In the genomic region with DNA sequence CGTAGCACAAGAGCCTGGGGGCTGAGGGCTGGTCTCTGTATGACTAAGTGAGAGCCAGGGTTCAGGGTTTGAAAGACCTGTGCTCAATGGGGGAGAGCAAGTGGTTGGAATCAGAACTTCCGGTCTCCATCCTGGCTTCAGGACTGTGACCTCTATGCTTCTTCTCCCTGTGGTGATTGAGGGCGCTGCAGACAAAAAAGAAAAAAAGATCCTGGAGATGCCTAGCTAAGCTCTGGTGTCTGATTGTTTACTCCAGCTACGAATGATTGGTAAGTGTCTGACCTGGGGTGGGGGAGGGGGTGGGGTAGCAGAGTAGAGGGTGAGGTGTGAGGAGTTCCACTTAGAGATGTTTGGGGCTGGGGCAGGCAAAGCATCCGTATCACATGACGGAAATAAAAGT, we compare ENCODE assay signal across 22 mouse cellular contexts.
"Had no signal": no experiment of that assay in that cellular context is flagged by ENCODE, and none has a peak within 500 bp of the region (broad histone marks: within the 10 kb centered on the region; RNA-seq: fewer than 3 reads in every experiment).

No protein-coding gene starts in this region.

- H3K36me3 ChIP-seq: lung, embryonic 15.5 days; midbrain, embryonic 10.5 days; midbrain, embryonic 13.5 days had no signal

- H3K9me3 ChIP-seq: lung, embryonic 15.5 days; midbrain, embryonic 10.5 days; midbrain, embryonic 13.5 days had no signal

- ATAC-seq: intestine, embryonic 16.5 days; midbrain, embryonic 13.5 days; midbrain, embryonic 16.5 days had no signal

- H3K4me2 ChIP-seq: lung, embryonic 15.5 days; midbrain, embryonic 13.5 days had no signal

- H3K27me3 ChIP-seq: lung, embryonic 15.5 days; midbrain, embryonic 13.5 days had no signal

- H3K4me3 ChIP-seq: left cerebral cortex, adult 2 months; lung, embryonic 15.5 days; megakaryocyte, embryonic 14.5 days; midbrain, embryonic 10.5 days; midbrain, embryonic 13.5 days had no signal

- H3K27ac ChIP-seq: left cerebral cortex, adult 2 months; lung, embryonic 15.5 days; midbrain, embryonic 10.5 days; midbrain, embryonic 13.5 days; stomach, postnatal 0 days had no signal

- DNase-seq: kidney, adult 18-20 months; kidney, adult 9 months; kidney, postnatal 14 days; kidney, postnatal 4 days; layer of hippocampus, postnatal 36 days; lung, adult 18-20 months; lung, postnatal 10 days; lung, postnatal 36 days; right cerebral cortex, adult 18-20 months; right cerebral cortex, postnatal 14 days; right cerebral cortex, postnatal 4 days; thymus, adult 2 months; thymus, postnatal 14 days; thymus, postnatal 4 days had no signal

- H3K9ac ChIP-seq: lung, embryonic 15.5 days; midbrain, embryonic 13.5 days had no signal

- H3K4me1 ChIP-seq: lung, embryonic 15.5 days; midbrain, embryonic 13.5 days had no signal
